Mouse (Mus musculus) right cerebral cortex, adult 18-20 months (tissue): ENCODE data around the gene Msi2.

Source experiments
- DNase-seq: peaks from one replicate; pipeline ENCODE4 v3.0.0; 2022; ENCODE audit warnings: mixed read lengths

Gene Msi2

GRCm38 (mm10) chr11:88585880-88586279 lies 132.4 kb downstream of the Msi2 start:
- no peak for DNase-seq

- DNase-seq: peak; percentile 32
These were observed 133.1 kb downstream of the Msi2 start for GRCm38 (mm10) chr11:88585171-88585632.

DNA sequence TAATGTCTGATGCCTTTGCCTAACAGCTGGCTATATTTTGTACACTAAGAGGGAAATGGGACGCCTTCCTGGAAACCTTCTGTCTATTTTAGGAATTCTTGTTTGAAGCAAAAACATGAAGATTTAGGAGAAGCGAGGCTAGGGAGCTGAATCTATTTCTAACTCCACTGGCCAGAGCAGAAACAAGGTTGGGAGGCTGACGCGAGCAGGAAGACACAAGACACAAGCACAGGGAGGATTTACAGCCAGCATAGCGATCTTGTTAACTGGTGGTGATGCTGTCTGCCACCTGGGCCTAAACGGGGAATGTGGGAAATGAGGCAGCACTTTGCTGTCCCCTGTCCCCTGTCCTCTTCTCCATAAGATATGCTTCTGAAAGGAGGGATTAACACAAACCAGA lies 134.4 kb downstream of the Msi2 start:
- DNase-seq: no peak

GRCm38 (mm10) chr11:88583259-88583833 lies 135.0 kb downstream of the Msi2 start:
- DNase-seq: peak; percentile 39

DNA sequence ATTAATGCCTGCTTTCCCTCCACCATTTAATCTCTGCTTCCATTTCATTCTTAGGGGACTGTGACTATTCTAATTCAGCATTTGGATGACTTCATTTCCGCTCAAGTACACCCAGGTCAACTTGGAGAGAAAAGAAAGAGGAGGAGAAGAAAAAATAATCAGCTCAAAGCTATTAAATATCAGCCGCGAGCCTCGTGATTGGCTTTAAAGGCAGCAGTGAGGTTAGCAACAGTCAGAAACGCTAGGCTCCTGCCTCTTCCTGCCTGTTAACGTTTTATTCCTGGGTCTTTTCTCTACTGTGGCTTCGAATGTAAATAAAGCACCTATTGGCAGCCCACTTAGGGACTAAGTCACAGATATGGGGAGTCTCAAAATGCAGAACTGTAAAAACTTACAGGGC lies 135.5 kb downstream of the Msi2 start:
- DNase-seq: no peak

GRCm38 (mm10) chr11:88582021-88582707 lies 136.1 kb downstream of the Msi2 start:
- no peak for DNase-seq

DNA sequence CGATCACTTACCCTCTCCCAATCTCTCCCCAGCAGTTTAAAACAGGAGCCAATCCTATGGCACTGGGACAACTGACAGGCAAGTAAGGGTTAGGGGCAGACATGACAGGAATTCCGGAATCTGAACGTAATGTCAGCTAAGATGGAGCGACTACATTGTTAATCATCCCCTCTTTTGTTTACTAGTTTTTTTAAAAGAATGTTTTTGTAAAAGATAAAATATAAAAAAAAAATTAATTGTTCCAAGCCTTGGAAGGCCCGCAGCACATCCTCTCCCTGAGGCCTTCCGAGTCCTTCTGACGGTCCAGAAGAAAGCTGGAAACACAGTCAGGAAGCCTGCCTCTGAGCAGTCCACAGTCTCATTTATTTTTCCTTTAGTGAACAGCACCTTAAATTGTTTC lies 136.9 kb downstream of the Msi2 start:
- DNase-seq: no peak

GRCm38 (mm10) chr11:88578700-88579099 lies 139.6 kb downstream of the Msi2 start:
- no peak for DNase-seq

DNA sequence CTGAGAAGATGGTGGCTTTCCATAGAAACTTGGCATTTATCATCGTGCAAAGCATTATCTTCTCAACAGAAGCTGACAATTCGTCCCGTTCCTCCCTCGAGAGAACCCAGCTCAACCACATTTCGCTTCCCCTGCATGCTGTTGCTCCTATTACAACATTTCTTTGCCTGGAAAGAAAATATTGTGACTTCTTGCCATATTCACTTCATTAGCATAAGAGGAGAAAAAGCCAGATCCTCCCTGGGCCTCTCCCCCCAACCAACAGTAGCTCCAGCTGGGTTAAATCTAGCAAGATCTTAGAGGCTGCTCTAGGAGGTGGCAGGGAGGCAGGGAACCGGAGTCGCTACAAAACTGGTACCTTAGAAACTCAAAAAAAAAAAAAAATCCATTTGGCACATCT lies 141.2 kb downstream of the Msi2 start:
- no peak for DNase-seq

DNA sequence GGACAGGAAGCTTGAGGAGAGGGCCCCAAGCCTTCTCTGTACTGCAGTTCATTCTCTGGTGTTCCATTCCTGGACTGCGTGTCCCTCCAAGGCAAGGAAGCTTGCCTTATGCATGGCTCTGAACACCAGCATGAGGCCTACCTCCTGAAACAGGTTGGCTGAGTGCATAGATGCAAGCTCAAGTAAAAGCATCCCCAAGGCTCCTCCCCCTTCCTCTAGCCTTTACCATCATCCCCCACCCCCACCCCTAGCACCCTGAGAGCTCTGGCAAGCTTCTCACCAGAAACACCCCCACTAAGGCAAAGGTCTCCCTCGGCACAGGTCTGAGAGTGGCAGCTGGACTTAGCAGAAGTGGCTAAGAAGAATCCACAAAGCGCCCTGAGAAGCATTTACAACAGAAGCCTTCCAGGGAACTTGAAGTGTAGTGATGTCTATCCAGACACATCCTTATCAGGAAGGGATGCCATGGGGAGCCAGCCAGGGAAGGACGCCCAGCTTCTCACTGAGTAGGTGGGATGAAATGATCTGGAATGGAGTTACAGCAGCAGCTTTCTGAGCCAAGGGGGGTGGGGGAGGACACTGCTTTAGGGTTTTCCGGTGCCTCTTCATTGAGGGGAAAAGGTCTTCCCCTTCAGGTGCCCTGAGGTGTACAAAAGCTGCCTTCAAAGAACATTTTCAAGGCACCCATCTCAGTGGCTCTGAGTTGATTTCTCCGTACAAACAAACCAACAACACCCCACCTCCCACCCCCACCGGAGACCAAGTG lies 141.9 kb downstream of the Msi2 start:
- peak; percentile 39 for DNase-seq

- DNase-seq: no peak
These were observed 143.5 kb downstream of the Msi2 start for GRCm38 (mm10) chr11:88574575-88575360.

DNA sequence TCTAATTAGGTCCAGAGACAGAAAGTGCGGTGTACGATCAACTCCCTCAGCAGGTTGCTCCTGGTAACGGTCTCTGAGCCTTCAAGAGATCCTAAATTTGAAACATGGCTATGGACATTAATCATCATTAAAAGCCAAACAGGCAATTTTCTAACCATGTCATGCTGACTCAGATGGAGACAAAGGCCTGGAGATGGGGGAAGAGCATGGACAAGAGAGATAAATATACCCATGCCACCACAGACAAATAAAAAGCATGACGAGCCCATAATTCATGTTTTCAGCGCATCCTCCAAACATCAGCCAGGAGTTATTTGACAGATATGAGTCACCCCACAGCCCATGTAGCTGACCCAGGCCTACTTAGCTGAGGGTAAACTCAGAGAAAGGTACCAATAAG lies 145.3 kb downstream of the Msi2 start:
- no peak for DNase-seq

- no peak for DNase-seq
These were observed 145.9 kb downstream of the Msi2 start for GRCm38 (mm10) chr11:88572461-88572860.

DNA sequence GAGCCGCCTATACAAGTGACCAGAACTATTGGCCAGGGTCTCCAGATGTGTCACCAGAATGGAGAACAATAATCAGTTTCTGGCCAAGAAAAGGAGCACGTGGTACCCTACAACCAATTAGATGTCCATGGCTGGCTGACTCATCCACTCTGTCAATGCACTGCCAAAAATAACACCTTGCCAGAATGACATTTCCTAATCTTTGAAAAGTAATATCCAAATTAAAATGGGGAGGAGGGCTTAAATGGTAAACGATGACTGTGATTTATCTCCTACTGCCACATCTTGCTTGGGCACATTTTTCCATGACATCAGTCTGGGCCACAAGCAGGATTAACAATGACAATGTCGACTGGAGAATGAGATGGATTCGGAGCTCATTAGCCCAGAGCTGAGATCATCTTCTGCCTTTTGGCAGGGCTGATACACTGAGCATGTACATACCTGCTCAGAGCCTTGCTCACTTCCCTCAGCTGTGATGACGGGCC lies 147.6 kb downstream of the Msi2 start:
- no peak for DNase-seq

DNA sequence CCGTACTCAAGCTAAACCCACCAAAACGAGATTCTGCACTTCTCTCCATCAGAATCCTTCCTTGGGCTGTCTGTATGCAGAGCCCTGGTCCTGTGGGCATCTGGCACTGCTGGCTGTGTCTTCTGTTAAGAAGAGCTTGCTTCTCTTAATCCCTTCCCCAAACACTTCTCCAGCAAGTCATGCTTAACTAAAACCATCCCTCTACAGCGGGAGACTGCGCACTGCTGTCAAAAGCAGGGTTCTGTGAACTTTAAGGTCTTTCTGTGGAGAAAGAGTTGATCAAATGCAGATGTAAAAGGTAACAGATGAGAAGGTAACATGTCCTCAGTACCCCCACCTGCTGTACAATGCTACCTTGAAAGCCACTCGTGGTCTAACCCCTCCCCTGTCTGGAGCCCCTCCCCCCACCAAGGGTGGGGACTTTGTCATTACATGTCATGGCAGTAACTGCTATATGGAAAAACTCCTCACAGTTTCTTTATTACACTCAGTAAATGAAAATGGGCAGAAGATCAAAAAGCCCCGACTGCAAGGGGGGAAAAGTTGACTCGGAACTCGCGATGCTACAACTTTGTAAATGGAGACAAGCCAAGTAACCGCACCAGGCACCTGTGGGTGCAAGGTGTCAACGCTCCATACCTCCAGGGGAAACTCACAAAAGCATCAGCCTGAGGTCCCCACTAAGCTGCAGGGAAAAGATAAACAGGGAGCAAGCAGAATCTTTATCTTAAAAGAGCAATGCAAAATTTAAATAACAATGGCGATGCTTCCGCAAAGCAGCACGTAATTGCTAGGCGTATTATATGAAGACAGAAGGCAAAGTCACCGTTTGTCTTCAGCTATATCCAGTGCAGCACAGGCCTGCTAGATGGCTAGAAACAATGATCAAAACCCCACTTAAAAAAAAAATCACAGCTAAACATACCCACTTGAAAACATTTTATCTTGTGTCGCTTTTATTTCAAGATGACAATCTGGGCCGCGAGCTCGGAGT lies 151.4 kb downstream of the Msi2 start:
- no peak for DNase-seq

DNA sequence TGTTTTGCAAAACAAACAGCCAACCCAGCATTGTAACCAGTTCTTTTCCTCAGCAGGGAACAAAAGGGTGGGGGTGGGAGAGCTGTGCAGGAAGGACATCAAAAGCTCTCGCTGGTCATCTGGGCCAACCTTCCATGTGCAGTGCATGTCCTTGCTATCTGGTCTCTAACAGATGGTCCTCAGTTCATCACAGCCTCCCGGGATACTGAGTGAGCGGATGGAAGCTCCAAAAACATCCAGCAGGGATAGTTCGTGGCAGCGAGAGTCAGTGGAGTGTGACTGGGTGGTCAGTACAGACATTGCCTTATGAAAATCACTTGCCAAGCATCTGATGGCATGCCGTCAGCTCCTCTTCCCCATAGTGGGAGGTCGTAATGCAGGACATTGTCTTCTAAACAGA lies 153.5 kb downstream of the Msi2 start:
- no peak for DNase-seq

GRCm38 (mm10) chr11:88564363-88564762 lies 153.9 kb downstream of the Msi2 start:
- DNase-seq: no peak

DNA sequence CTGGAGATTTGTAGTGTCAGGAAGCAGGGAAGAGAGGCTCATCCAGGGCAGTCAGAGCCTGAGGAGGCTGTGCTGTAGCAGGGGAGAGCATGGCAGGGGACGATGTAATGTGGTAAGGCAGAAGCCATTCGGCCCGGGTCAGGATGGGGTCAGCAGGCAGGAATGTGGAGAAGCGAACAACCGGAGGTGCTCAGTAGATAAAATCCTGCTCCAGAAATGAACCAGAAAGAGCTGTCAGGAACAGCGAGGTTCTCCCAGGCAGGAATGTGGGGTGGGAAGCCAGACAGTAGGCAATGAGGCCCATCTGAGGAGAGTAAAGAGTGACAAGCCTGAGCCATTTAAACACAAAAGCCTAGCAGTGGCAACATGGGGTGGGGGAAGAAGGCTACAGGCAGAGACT lies 157.1 kb downstream of the Msi2 start:
- no peak for DNase-seq

GRCm38 (mm10) chr11:88560634-88561033 lies 157.7 kb downstream of the Msi2 start:
- DNase-seq: no peak

GRCm38 (mm10) chr11:88559365-88559970 lies 158.8 kb downstream of the Msi2 start:
- DNase-seq: no peak

DNA sequence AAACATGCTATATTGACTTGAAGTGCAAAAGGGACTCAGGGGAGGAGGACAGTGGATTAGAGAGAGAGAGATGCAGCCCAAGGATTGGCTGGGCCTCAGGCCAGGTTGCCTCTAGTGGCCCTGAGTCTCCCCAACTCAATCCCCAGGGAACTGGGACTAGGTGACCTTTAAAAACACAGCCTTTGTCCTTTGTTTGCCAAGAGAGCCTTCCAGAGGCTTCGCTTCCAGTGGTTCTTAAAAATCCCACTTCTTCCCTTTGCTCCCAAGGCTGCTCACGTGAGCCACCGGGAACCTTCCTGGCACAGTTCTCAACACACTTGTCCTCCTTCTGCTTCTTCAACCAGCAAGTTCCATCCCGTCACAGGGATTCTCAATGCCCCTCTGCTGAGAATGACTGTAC lies 159.6 kb downstream of the Msi2 start:
- no peak for DNase-seq
